Mouse (Mus musculus) regulatory T cell (primary cell): ENCODE data around the gene Col12a1.

Experiments used
- in situ Hi-C: fragments of 300-600 bp; cut with MboI, MseI; formaldehyde crosslinking; loops from one replicate; pipeline ENCODE4 v1.15.1; 2025; ENCODE audit warnings: high pct_unique_total_duplicates

The Col12a1 gene

GRCm38 (mm10) chr9:79718481-79719370 lies at the start of gene Col12a1:
Gene Col12a1 (minus strand): TSS chr9:79718831.
- in situ Hi-C loops = no loop called here

- in situ Hi-C loops = no loop called here
Measured at GRCm38 (mm10) chr9:79766991-79767545, 48.4 kb upstream of the Col12a1 start.

- in situ Hi-C loops = no loop called here
Measured at GRCm38 (mm10) chr9:79765329-79765728, 46.7 kb upstream of the Col12a1 start.

- in situ Hi-C loops = no loop called here
Measured at GRCm38 (mm10) chr9:79762519-79762918, 43.9 kb upstream of the Col12a1 start.

- in situ Hi-C loops = no loop called here
Measured at GRCm38 (mm10) chr9:79760076-79760475, 41.4 kb upstream of the Col12a1 start.

GRCm38 (mm10) chr9:79759385-79760005 lies 40.9 kb upstream of the Col12a1 start, which contains the start of gene Cox7a2:
Gene Cox7a2 (minus strand): TSS chr9:79759878.
- in situ Hi-C loops = no loop called here

GRCm38 (mm10) chr9:79755311-79755710 lies 36.7 kb upstream of the Col12a1 start:
- in situ Hi-C loops = no loop called here

- in situ Hi-C loops = no loop called here
Measured at GRCm38 (mm10) chr9:79751846-79752245, 33.2 kb upstream of the Col12a1 start.

- in situ Hi-C loops = no loop called here
Measured at GRCm38 (mm10) chr9:79750709-79751108, 32.1 kb upstream of the Col12a1 start.

- in situ Hi-C loops = no loop called here
Measured at GRCm38 (mm10) chr9:79745036-79745435, 26.4 kb upstream of the Col12a1 start.

- in situ Hi-C loops = no loop called here
Measured at GRCm38 (mm10) chr9:79735608-79736007, 17.0 kb upstream of the Col12a1 start.

GRCm38 (mm10) chr9:79730301-79730700 lies 11.7 kb upstream of the Col12a1 start:
- in situ Hi-C loops = no loop called here

GRCm38 (mm10) chr9:79723090-79723489 lies 4.5 kb upstream of the Col12a1 start:
- in situ Hi-C loops = loop anchor here (5.0 kb wide), 2 partner anchors 676 to 941 kb away; no protein-coding TSS in a partner anchor

- in situ Hi-C loops = loop anchor here (5.0 kb wide), 2 partner anchors 674 to 939 kb away; no protein-coding TSS in a partner anchor
Measured at GRCm38 (mm10) chr9:79721056-79721455, 2.4 kb upstream of the Col12a1 start.

GRCm38 (mm10) chr9:79720143-79720542 lies 1.5 kb upstream of the Col12a1 start:
- in situ Hi-C loops = loop anchor here (5.0 kb wide), 2 partner anchors 673 to 938 kb away; no protein-coding TSS in a partner anchor

GRCm38 (mm10) chr9:79719451-79719850 lies 820 bp upstream of the Col12a1 start:
- in situ Hi-C loops = no loop called here

GRCm38 (mm10) chr9:79717836-79718475 lies 675 bp downstream of the Col12a1 start:
- in situ Hi-C loops = no loop called here

GRCm38 (mm10) chr9:79716909-79717835 lies 1.5 kb downstream of the Col12a1 start:
- in situ Hi-C loops = no loop called here

- in situ Hi-C loops = no loop called here
Measured at GRCm38 (mm10) chr9:79716496-79716895, 2.1 kb downstream of the Col12a1 start.

- in situ Hi-C loops = no loop called here
Measured at GRCm38 (mm10) chr9:79714471-79715045, 4.1 kb downstream of the Col12a1 start.
